Mouse (Mus musculus) C2C12 (cell line): ENCODE measurements around the gene Npr2. TPM values are rescaled to one million over a fixed set of nuclear protein-coding genes. Genes with fewer than 3 reads are reported as not detected.

Source experiments
- H3K27me3 ChIP-seq: one replicate; pipeline ENCODE4 v1.6.1; 2011; ENCODE audit not compliant: control insufficient read depth, insufficient read depth, insufficient read length
- H3K36me3 ChIP-seq: one replicate; pipeline ENCODE4 v1.6.1; 2011; ENCODE audit not compliant: control insufficient read depth, insufficient read depth
- H3K4me3 ChIP-seq: one replicate; pipeline ENCODE4 v1.5.1; 2011; ENCODE audit warnings: mild to moderate bottlenecking, control low read depth; ENCODE audit not compliant: poor library complexity, insufficient read depth, severe bottlenecking
- H3K79me2 ChIP-seq: one replicate; pipeline ENCODE4 v1.6.1; 2011; ENCODE audit not compliant: control insufficient read depth, insufficient read depth
- H3K79me3 ChIP-seq: one replicate; pipeline ENCODE4 v1.6.1; 2011; ENCODE audit warnings: low read depth, control low read depth
- H3ac ChIP-seq: one replicate; pipeline ENCODE3; 2011; ENCODE audit warnings: low read depth; ENCODE audit not compliant: control insufficient read depth, insufficient read length
- CEBPB ChIP-seq: IDR thresholded peaks from one replicate; pipeline ENCODE4 v1.6.1; 2011; ENCODE audit warnings: low read depth, mild to moderate bottlenecking, control low read depth, moderate library complexity
- CTCF ChIP-seq: IDR thresholded peaks from one replicate; pipeline ENCODE4 v1.5.1; 2011; ENCODE audit not compliant: control insufficient read depth, insufficient read depth, insufficient read length
- FOSL1 ChIP-seq: IDR thresholded peaks from one replicate; pipeline ENCODE4 v1.8.0; 2011; ENCODE audit warnings: mild to moderate bottlenecking, low read length; ENCODE audit not compliant: poor library complexity, insufficient read depth, severe bottlenecking
- MAX ChIP-seq: IDR thresholded peaks from one replicate; pipeline ENCODE4 v1.6.1; 2011; ENCODE audit warnings: mild to moderate bottlenecking, control low read depth
- MYOD1 ChIP-seq: IDR thresholded peaks from one replicate; pipeline ENCODE4 v1.6.1; 2011; ENCODE audit warnings: low read depth; ENCODE audit not compliant: control insufficient read depth, insufficient read length
- MYOG ChIP-seq: IDR thresholded peaks from one replicate; pipeline ENCODE4 v1.6.1; 2011; ENCODE audit not compliant: control insufficient read depth, insufficient read length; ENCODE audit errors: extremely low read depth
- USF1 ChIP-seq: IDR thresholded peaks from one replicate; pipeline ENCODE4 v1.6.1; 2011; ENCODE audit warnings: low read depth, mild to moderate bottlenecking, control low read depth, moderate library complexity
- polyA plus RNA-seq: library from polyadenylated mRNA; unstranded; fragments of >200 nt; fragmentation: generic; extraction: Trizol; gene quantifications from one replicate; pipeline ENCODE4 v1.2.1, GENCODE M21; 2012; ENCODE audit warnings: missing spikeins

The Npr2 gene
- polyA plus RNA-seq, 1 experiment, result 7.3 TPM

GRCm38 (mm10) chr4:43612534-43612933, 19.2 kb upstream of the Npr2 start:
- no peaks in the 10 kb centered on the region for H3K36me3 ChIP-seq
- H3K79me2 ChIP-seq, result no peaks in the 10 kb centered on the region
- H3ac ChIP-seq, result no peak overlapping the region
- TF ChIP-seq CEBPB (no peak), USF1 (no peak), MAX (no peak), FOSL1 (no peak), MYOG (no peak), MYOD1 (no peak), CTCF (no peak)
- no peak overlapping the region for H3K4me3 ChIP-seq
- no peaks in the 10 kb centered on the region for H3K79me3 ChIP-seq
- peaks cover 6% of the 10 kb centered on the region for H3K27me3 ChIP-seq

GRCm38 (mm10) chr4:43613060-43613730, 18.5 kb upstream of the Npr2 start:
- H3K79me2 ChIP-seq, result no peaks in the 10 kb centered on the region
- no peak for TF ChIP-seq CTCF
- TF ChIP-seq CEBPB, result no peak
- TF ChIP-seq MYOD1, result no peak
- no peak for TF ChIP-seq MAX
- TF ChIP-seq USF1, result no peak
- no peak for TF ChIP-seq FOSL1
- TF ChIP-seq MYOG, result no peak
- no peaks in the 10 kb centered on the region for H3K79me3 ChIP-seq
- peaks cover 6% of the 10 kb centered on the region for H3K27me3 ChIP-seq
- no peak overlapping the region for H3ac ChIP-seq
- H3K4me3 ChIP-seq, result no peak overlapping the region
- H3K36me3 ChIP-seq, result no peaks in the 10 kb centered on the region

GRCm38 (mm10) chr4:43620146-43620778, 11.5 kb upstream of the Npr2 start:
- Histone ChIP-seq H3K79me3 (no peaks in the 10 kb centered on the region), H3K79me2 (no peaks in the 10 kb centered on the region), H3ac (no peak overlapping the region), H3K4me3 (no peak overlapping the region), H3K27me3 (peaks cover 3% of the 10 kb centered on the region), H3K36me3 (no peaks in the 10 kb centered on the region)
- no peak for TF ChIP-seq USF1
- no peak for TF ChIP-seq CTCF
- no peak for TF ChIP-seq MAX
- no peak for TF ChIP-seq CEBPB
- TF ChIP-seq MYOG, result no peak
- TF ChIP-seq MYOD1, result no peak
- TF ChIP-seq FOSL1, result no peak

- Histone ChIP-seq H3K4me3 (no peak overlapping the region), H3K79me3 (no peaks in the 10 kb centered on the region), H3K27me3 (no peaks in the 10 kb centered on the region), H3ac (no peak overlapping the region), H3K36me3 (no peaks in the 10 kb centered on the region), H3K79me2 (no peaks in the 10 kb centered on the region)
- TF ChIP-seq MYOG, result no peak
- no peak for TF ChIP-seq FOSL1
- no peak for TF ChIP-seq MYOD1
- no peak for TF ChIP-seq CTCF
- no peak for TF ChIP-seq CEBPB
- no peak for TF ChIP-seq MAX
- no peak for TF ChIP-seq USF1
These were observed 2.5 kb upstream of the Npr2 start for GRCm38 (mm10) chr4:43629106-43629817.

- TF ChIP-seq MYOD1 (no peak), CTCF (peak; percentile 18)
- no peaks in the 10 kb centered on the region for H3K36me3 ChIP-seq
- H3K4me3 ChIP-seq, result no peak overlapping the region
- H3K79me3 ChIP-seq, result no peaks in the 10 kb centered on the region
- no peaks in the 10 kb centered on the region for H3K79me2 ChIP-seq
- H3ac ChIP-seq, result no peak overlapping the region
- H3K27me3 ChIP-seq, result no peaks in the 10 kb centered on the region
These were observed 1.6 kb upstream of the Npr2 start for GRCm38 (mm10) chr4:43630030-43630581.

- H3K4me3 ChIP-seq, result no peak overlapping the region
- no peaks in the 10 kb centered on the region for H3K79me3 ChIP-seq
- H3K27me3 ChIP-seq, result no peaks in the 10 kb centered on the region
- H3K36me3 ChIP-seq, result no peaks in the 10 kb centered on the region
- no peaks in the 10 kb centered on the region for H3K79me2 ChIP-seq
- TF ChIP-seq MYOD1 (no peak), USF1 (no peak), CTCF (no peak), MYOG (no peak), FOSL1 (no peak), MAX (no peak), CEBPB (no peak)
- no peak overlapping the region for H3ac ChIP-seq
These were observed 1.1 kb upstream of the Npr2 start for GRCm38 (mm10) chr4:43630671-43631045.
